Mouse (Mus musculus) forebrain, embryonic 16.5 days (tissue): ENCODE data around the gene Dapk1. TPM values are rescaled to one million over a fixed set of nuclear protein-coding genes. Genes with fewer than 3 reads are reported as not detected.

Source experiments
- ATAC-seq: fragments of 200-750 bp; cut with Nextera tagmentation; 2 replicates; pipeline ENCODE4 v1.8.0; 2017; ENCODE audit warnings: mild to moderate bottlenecking, moderate library complexity
- H3K27ac ChIP-seq: fragments of 300-500 bp; sonication (generic); 2 replicates; pipeline ENCODE4 v1.5.1; 2014; ENCODE audit warnings: low read length, control low read depth
- H3K27me3 ChIP-seq: fragments of 300-500 bp; sonication (generic); replicated peaks from 2 replicates; pipeline ENCODE4 v1.6.1; 2014; ENCODE audit warnings: low read length; ENCODE audit not compliant: control insufficient read depth, insufficient read depth
- H3K36me3 ChIP-seq: fragments of 300-500 bp; sonication (generic); 2 replicates; pipeline ENCODE4 v1.6.1; 2014; ENCODE audit not compliant: control insufficient read depth, insufficient read depth
- H3K4me1 ChIP-seq: fragments of 300-500 bp; sonication (generic); replicated peaks from 2 replicates; pipeline ENCODE4 v1.6.1; 2014; ENCODE audit warnings: low read length; ENCODE audit not compliant: control insufficient read depth, insufficient read depth
- H3K4me2 ChIP-seq: fragments of 300-500 bp; sonication (generic); 2 replicates; pipeline ENCODE4 v1.6.1; 2014; ENCODE audit warnings: mild to moderate bottlenecking, low read length, control low read depth
- H3K4me3 ChIP-seq: fragments of 300-500 bp; sonication (generic); replicated peaks from 2 replicates; pipeline ENCODE4 v1.5.1; 2014; ENCODE audit warnings: mild to moderate bottlenecking, low read length, control low read depth
- H3K9ac ChIP-seq: fragments of 300-500 bp; sonication (generic); replicated peaks from 2 replicates; pipeline ENCODE4 v1.6.1; 2014; ENCODE audit warnings: low read depth, low read length, control low read depth
- H3K9me3 ChIP-seq: fragments of 300-500 bp; sonication (generic); 2 replicates; pipeline ENCODE4 v1.6.1; 2016; ENCODE audit warnings: low read length; ENCODE audit not compliant: control insufficient read depth
- WGBS: fragments of 180-500 bp; shearing (Covaris S2); extraction: QIAGEN DNeasy Blood & Tissue Kit; methylation state at CpG from one replicate; pipeline ENCODE4 v1.1.7; 2014; 5-methylcytosine and 5-hydroxymethylcytosine counted together
- polyA plus RNA-seq: library from polyadenylated mRNA; unstranded; fragments of >200 nt; fragmentation: Nextera tagmentation; extraction: Ambion mirVana; gene quantifications from 2 replicates; pipeline ENCODE4 v1.2.1, GENCODE M21; 2015

Gene Dapk1
- polyA plus RNA-seq, 1 experiment from 2014 or later: 59.8 TPM

GRCm38 (mm10) chr13:60709136-60709535 lies 107.4 kb downstream of the Dapk1 start:
- no peak overlapping the region for H3K9ac ChIP-seq
- ATAC-seq: no peak
- no peak overlapping the region for H3K27ac ChIP-seq
- no peak overlapping the region for H3K4me2 ChIP-seq
- H3K27me3 ChIP-seq: no peaks in the 10 kb centered on the region
- no peaks in the 10 kb centered on the region for H3K36me3 ChIP-seq
- no peaks in the 10 kb centered on the region for H3K9me3 ChIP-seq
- H3K4me3 ChIP-seq: no peak overlapping the region
- WGBS: 46% methylated on average over 6 of the region's 6 CpGs
- peaks cover 32% of the 10 kb centered on the region for H3K4me1 ChIP-seq

DNA sequence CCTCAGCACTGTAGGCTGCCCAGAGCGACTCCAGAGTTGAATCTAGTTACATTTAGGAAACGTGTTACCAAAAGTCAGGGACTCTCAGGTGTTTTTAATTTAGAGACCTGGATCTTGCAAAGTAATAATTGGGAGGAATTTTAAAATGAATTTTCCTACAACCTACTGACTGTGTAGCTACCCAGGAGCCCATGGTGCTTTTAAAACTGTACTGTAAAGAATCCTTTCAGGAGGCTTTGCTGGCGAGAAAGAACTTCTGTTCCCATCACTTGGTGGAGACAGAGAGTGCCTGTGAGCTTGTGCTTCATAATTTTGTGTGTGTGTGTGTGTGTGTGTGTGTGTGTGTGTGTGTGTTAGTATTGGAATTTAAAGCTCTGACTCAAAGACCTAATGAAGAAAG lies 109.2 kb downstream of the Dapk1 start:
- H3K27ac ChIP-seq: no peak overlapping the region
- H3K9ac ChIP-seq: no peak overlapping the region
- H3K4me2 ChIP-seq: no peak overlapping the region
- no peaks in the 10 kb centered on the region for H3K27me3 ChIP-seq
- no peaks in the 10 kb centered on the region for H3K9me3 ChIP-seq
- 73% methylated on average over 3 of the region's 3 CpGs for WGBS
- no peak overlapping the region for H3K4me3 ChIP-seq
- ATAC-seq: no peak
- no peaks in the 10 kb centered on the region for H3K36me3 ChIP-seq
- H3K4me1 ChIP-seq: peaks cover 32% of the 10 kb centered on the region

GRCm38 (mm10) chr13:60713537-60713936 lies 111.8 kb downstream of the Dapk1 start:
- Histone ChIP-seq H3K9me3 (no peaks in the 10 kb centered on the region), H3K27ac (no peak overlapping the region), H3K4me1 (peaks cover 19% of the 10 kb centered on the region), H3K27me3 (no peaks in the 10 kb centered on the region), H3K4me3 (no peak overlapping the region), H3K9ac (no peak overlapping the region), H3K4me2 (no peak overlapping the region), H3K36me3 (no peaks in the 10 kb centered on the region)
- ATAC-seq: no peak
- WGBS: 84% methylated on average over 4 of the region's 4 CpGs

GRCm38 (mm10) chr13:60716107-60716506 lies 114.4 kb downstream of the Dapk1 start:
- WGBS: 71% methylated on average over 3 of the region's 3 CpGs
- no peak overlapping the region for H3K4me2 ChIP-seq
- H3K4me3 ChIP-seq: no peak overlapping the region
- ATAC-seq: no peak
- peaks cover 9% of the 10 kb centered on the region for H3K4me1 ChIP-seq
- H3K36me3 ChIP-seq: peaks cover 15% of the 10 kb centered on the region
- no peaks in the 10 kb centered on the region for H3K9me3 ChIP-seq
- no peaks in the 10 kb centered on the region for H3K27me3 ChIP-seq
- no peak overlapping the region for H3K9ac ChIP-seq
- no peak overlapping the region for H3K27ac ChIP-seq

- WGBS: 66% methylated on average over 10 of the region's 10 CpGs
- H3K4me2 ChIP-seq: no peak overlapping the region
- no peak for ATAC-seq
- H3K27me3 ChIP-seq: no peaks in the 10 kb centered on the region
- no peak overlapping the region for H3K27ac ChIP-seq
- peaks cover 5% of the 10 kb centered on the region; the same call in 1 of the 2 replicates for H3K4me1 ChIP-seq
- peaks cover 18% of the 10 kb centered on the region for H3K36me3 ChIP-seq
- no peak overlapping the region for H3K9ac ChIP-seq
- H3K9me3 ChIP-seq: no peaks in the 10 kb centered on the region
- H3K4me3 ChIP-seq: no peak overlapping the region
Measured at GRCm38 (mm10) chr13:60717421-60717820, 115.7 kb downstream of the Dapk1 start.

DNA sequence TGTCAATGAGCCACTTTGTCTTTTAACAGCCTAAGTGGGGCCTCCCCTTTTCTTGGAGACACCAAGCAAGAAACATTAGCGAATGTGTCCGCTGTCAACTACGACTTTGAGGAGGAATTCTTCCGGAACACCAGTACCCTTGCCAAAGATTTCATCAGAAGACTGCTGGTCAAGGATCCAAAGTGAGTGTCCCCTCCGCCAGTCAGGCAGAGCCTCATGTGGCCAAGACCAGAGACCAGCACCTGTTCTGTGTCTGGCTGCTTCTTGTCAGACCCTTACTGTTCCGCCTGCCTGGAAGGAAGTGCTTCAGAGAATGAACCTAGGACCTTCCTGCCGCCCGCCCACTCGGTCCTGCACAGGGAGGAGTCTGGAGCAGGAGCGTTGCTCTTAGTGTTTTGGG lies 117.8 kb downstream of the Dapk1 start:
- H3K9ac ChIP-seq: no peak overlapping the region
- H3K4me3 ChIP-seq: no peak overlapping the region
- no peaks in the 10 kb centered on the region for H3K9me3 ChIP-seq
- H3K27me3 ChIP-seq: no peaks in the 10 kb centered on the region
- ATAC-seq: no peak
- peaks cover 29% of the 10 kb centered on the region for H3K36me3 ChIP-seq
- H3K4me1 ChIP-seq: 0 out of 2 replicates have a peak, but pooled peaks cover 3% of the 10 kb centered on the region
- H3K27ac ChIP-seq: no peak overlapping the region
- 94% methylated on average over 10 of the region's 10 CpGs for WGBS
- H3K4me2 ChIP-seq: no peak overlapping the region

DNA sequence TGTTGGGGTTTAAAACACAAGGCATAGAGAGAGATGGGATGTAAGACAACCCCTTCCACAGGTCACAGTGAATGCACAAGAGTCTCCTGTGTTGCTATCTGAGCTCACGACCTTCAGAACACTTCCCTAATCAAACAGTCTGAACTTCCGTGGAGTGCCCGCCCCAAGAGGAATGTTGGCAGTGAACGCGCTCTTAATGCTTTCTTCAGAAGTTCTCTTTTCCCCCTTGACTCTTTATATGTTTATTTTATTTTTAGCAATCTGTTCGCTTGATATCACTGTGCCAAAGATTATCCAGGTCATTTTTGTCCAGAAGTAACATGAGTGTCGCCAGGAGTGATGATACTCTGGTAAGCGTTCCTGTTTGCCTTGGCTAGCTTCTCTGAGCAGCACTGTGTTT lies 121.0 kb downstream of the Dapk1 start:
- ATAC-seq: no peak
- 94% methylated on average over 8 of the region's 8 CpGs for WGBS

GRCm38 (mm10) chr13:60728276-60729054 lies 126.7 kb downstream of the Dapk1 start:
- no peaks in the 10 kb centered on the region for H3K4me1 ChIP-seq
- no peaks in the 10 kb centered on the region for H3K9me3 ChIP-seq
- H3K27ac ChIP-seq: no peak overlapping the region
- no peaks in the 10 kb centered on the region for H3K27me3 ChIP-seq
- no peak overlapping the region for H3K4me2 ChIP-seq
- H3K4me3 ChIP-seq: no peak overlapping the region
- ATAC-seq: no peak
- whole genome bisulfite sequencing: 93% methylated on average over 9 of the region's 9 CpGs
- peaks cover 50% of the 10 kb centered on the region for H3K36me3 ChIP-seq
- H3K9ac ChIP-seq: no peak overlapping the region

More for the DNA sequence above, 121.0 kb downstream of the Dapk1 start:
- no peaks in the 10 kb centered on the region for H3K9me3 ChIP-seq
- H3K9ac ChIP-seq: no peak overlapping the region
- peaks cover 46% of the 10 kb centered on the region for H3K36me3 ChIP-seq
- no peak overlapping the region for H3K4me2 ChIP-seq
- H3K4me3 ChIP-seq: no peak overlapping the region
- H3K27me3 ChIP-seq: no peaks in the 10 kb centered on the region
- no peak overlapping the region for H3K27ac ChIP-seq
- H3K4me1 ChIP-seq: no peaks in the 10 kb centered on the region

DNA sequence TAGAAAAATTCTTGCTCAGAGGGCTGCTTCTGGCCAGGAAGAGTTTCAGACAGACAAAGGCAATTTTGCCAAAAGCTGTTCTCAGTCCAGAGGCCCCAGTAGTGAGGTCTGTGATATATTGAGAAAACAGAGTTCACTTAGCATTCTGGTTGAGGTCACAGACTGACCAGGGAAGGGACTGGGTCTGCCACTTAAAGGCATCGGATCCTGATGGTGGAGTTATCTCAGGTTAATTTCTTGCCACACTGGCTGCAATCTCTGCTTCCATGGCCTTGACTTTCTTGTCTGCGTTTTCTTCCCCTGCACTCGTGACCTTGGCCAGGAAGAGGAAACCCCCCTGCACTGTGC lies 127.3 kb downstream of the Dapk1 start:
- peaks cover 48% of the 10 kb centered on the region for H3K36me3 ChIP-seq
- WGBS: 86% methylated on average over 3 of the region's 3 CpGs

DNA sequence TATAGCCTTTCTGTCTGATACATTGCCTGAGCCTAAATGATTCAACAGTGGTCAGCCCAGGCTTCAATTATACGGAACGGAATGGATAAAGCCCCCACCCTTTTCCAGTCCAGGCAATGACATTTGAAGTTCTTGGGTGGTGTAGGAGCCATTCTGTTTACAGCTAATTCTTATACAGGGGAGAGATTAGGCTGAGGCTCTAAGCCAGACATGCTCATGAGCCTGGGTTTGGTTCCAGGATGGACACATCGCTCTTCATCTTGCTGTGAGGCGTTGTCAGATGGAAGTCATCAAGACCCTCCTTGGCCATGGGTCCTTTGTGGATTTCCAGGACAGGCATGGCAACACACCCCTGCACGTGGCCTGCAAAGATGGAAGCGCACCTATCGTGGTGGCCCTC lies 128.8 kb downstream of the Dapk1 start:
- Histone ChIP-seq H3K4me2 (no peak overlapping the region), H3K9me3 (no peaks in the 10 kb centered on the region), H3K9ac (no peak overlapping the region), H3K4me1 (no peaks in the 10 kb centered on the region), H3K27me3 (no peaks in the 10 kb centered on the region), H3K4me3 (no peak overlapping the region), H3K36me3 (peaks cover 37% of the 10 kb centered on the region), H3K27ac (no peak overlapping the region)
- 94% methylated on average over 7 of the region's 7 CpGs for WGBS
- ATAC-seq: no peak

More for the DNA sequence above, 127.3 kb downstream of the Dapk1 start:
- H3K27me3 ChIP-seq: no peaks in the 10 kb centered on the region
- H3K4me3 ChIP-seq: no peak overlapping the region
- no peaks in the 10 kb centered on the region for H3K9me3 ChIP-seq
- H3K27ac ChIP-seq: no peak overlapping the region
- H3K4me1 ChIP-seq: no peaks in the 10 kb centered on the region
- no peak overlapping the region for H3K4me2 ChIP-seq
- no peak for ATAC-seq
- H3K9ac ChIP-seq: no peak overlapping the region
